Mouse (Mus musculus) liver, postnatal 0 days (tissue): ENCODE measurements around the gene Calm1.

Experiments
- CTCF ChIP-seq: sonication (generic); IDR thresholded peaks from 2 replicates; pipeline ENCODE4 v1.5.1; 2016; ENCODE audit warnings: antibody characterized with exemption, low read depth
- EP300 ChIP-seq: IDR thresholded peaks from 2 replicates; pipeline ENCODE4 v1.6.1; 2016; ENCODE audit warnings: antibody characterized with exemption, low read depth, mild to moderate bottlenecking

- no peak for TF ChIP-seq EP300
- TF ChIP-seq CTCF: no peak
Observed at GRCm38 (mm10) chr12:100223531-100223930, 24.3 kb downstream of the Calm1 start.
